Mouse (Mus musculus) Patski (cell line): ENCODE data around the gene Olfr159. TPM values are rescaled to one million over a fixed set of nuclear protein-coding genes. Genes with fewer than 3 reads are reported as not detected.

Experiments used
- ATAC-seq: fragments of 100-300 bp; one replicate; pipeline ENCODE4 v1.8.0; 2021
- CTCF ChIA-PET: fragments of 350-600 bp; sonication (Branson Sonifier 250); formaldehyde crosslinking; loops from one replicate; lab custom pipeline; 2022; ENCODE audit warnings: inconsistent platforms; lab: Charles Lee
- POLR2A ChIA-PET: fragments of 350-600 bp; sonication (Branson Sonifier 250); formaldehyde crosslinking; loops from one replicate; lab custom pipeline; 2022; ENCODE audit warnings: antibody characterized with exemption, inconsistent platforms; lab: Charles Lee
- DNase-seq: peaks from one replicate; pipeline ENCODE4 v3.0.0-alpha.2; 2011; ENCODE audit warnings: low read depth, low spot score
- H3K27me3 ChIP-seq: fragments of 371-371 bp; one replicate; pipeline ENCODE4 v1.5.1; 2021
- CTCF ChIP-seq: fragments of 100-300 bp; IDR thresholded peaks from one replicate; pipeline ENCODE4 v1.5.1; 2021
- in situ Hi-C: fragments of 300-500 bp; cut with MboI; formaldehyde crosslinking; loops from 3 replicates; pipeline ENCODE4 v1.11.1; 2018; ENCODE audit warnings: low pct_unique_long_range_greater_than_20kb, mixed read lengths
- polyA plus RNA-seq: library from polyadenylated mRNA; unstranded; gene quantifications from one replicate; pipeline ENCODE4 v1.2.3, GENCODE M21; 2021

Olfr159 gene
- polyA plus RNA-seq, 1 experiment from 2014 or later = not detected

DNA sequence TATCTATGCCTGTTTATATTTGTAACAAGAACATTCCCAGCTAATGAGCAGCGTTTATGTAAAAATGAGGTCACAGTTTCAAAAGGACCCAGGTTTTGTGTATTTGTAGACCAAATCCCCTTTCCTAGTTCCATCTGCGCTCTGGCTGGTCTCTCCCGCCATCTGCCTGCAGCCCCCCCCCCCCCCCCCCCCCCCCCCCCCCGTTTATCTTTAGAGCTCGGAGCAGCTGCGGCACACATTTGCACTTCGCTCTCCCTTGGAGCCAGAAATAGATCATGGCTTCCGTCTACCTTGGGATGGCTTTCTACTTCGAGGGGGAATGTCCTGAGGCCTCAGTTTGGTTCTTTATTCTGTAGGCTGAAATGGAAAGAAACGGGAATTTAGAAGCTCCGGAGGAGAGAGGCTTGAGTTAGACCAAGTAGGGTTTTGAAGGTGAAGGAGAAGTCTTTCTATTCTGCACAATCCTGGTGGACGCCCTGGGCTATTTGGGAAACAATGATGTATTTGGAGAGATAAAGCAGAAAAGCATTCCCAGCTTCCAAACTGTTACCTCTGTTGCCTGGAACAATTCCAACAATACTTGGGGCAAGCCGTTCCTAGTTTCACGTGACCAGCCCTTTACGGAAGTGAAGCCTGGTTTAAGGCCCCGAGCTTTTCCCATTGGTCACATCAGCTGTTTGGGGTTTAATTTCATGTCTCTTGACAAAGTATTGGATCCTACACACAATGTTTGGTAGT lies 50.1 kb downstream of the Olfr159 start:
- CTCF ChIA-PET = interaction anchor here (1.0 kb wide), 1 partner anchor 8 kb away, joined by 3 read pairs; no protein-coding TSS in a partner anchor
- in situ Hi-C loops = no loop called here
- DNase-seq = no peak
- no peak for ATAC-seq
- POLR2A ChIA-PET = no interaction called here
- no peaks in the 10 kb centered on the region for H3K27me3 ChIP-seq
- TF ChIP-seq CTCF = no peak

Other genes with a start within 250 kb of the Olfr159 start
- 0.22 TPM for gene Tpm2, start 247.2 kb downstream of the Olfr159 start, polyA plus RNA-seq
- gene Creb3, start 208.7 kb downstream of the Olfr159 start, polyA plus RNA-seq = 74.6 TPM
- gene Tln1, start 208.3 kb downstream of the Olfr159 start, polyA plus RNA-seq = 112 TPM
- gene Rgp1, start 192.3 kb downstream of the Olfr159 start, polyA plus RNA-seq = 25.3 TPM
- gene Gba2, start 192.1 kb downstream of the Olfr159 start, polyA plus RNA-seq = 12.5 TPM
- gene Msmp, start 186.5 kb downstream of the Olfr159 start, polyA plus RNA-seq = not detected
- 47.2 TPM for gene Npr2, start 139.1 kb downstream of the Olfr159 start, polyA plus RNA-seq
- gene Spag8, start 117.4 kb downstream of the Olfr159 start, polyA plus RNA-seq = 0.50 TPM
- 69.0 TPM for gene Hint2, start 114.5 kb downstream of the Olfr159 start, polyA plus RNA-seq
- gene Tmem8b, start 102.0 kb downstream of the Olfr159 start, polyA plus RNA-seq = 4.8 TPM
- gene Fam221b, start 101.9 kb downstream of the Olfr159 start, polyA plus RNA-seq = 0.59 TPM
- gene Olfr70, start 70.2 kb downstream of the Olfr159 start, polyA plus RNA-seq = not detected
- gene Olfr71, start 60.8 kb downstream of the Olfr159 start, polyA plus RNA-seq = not detected
- 0.50 TPM for gene Hrct1, start 43.8 kb downstream of the Olfr159 start, polyA plus RNA-seq
- 0.12 TPM for gene Spaar, start 41.0 kb downstream of the Olfr159 start, polyA plus RNA-seq
- gene Olfr156, start 52.9 kb upstream of the Olfr159 start, polyA plus RNA-seq = not detected
- gene Olfr157, start 69.2 kb upstream of the Olfr159 start, polyA plus RNA-seq = not detected
- gene Olfr155, start 80.6 kb upstream of the Olfr159 start, polyA plus RNA-seq = not detected
- gene Reck, start 104.5 kb upstream of the Olfr159 start, polyA plus RNA-seq = 3.5 TPM
- gene Glipr2, start 186.4 kb upstream of the Olfr159 start, polyA plus RNA-seq = 58.5 TPM
- 1.2 TPM for gene Ccin, start 212.5 kb upstream of the Olfr159 start, polyA plus RNA-seq
- gene Clta, start 233.4 kb upstream of the Olfr159 start, polyA plus RNA-seq = 363 TPM